Mouse (Mus musculus): Measurements from ENCODE around the gene Dip2a.

The Dip2a gene

DNA sequence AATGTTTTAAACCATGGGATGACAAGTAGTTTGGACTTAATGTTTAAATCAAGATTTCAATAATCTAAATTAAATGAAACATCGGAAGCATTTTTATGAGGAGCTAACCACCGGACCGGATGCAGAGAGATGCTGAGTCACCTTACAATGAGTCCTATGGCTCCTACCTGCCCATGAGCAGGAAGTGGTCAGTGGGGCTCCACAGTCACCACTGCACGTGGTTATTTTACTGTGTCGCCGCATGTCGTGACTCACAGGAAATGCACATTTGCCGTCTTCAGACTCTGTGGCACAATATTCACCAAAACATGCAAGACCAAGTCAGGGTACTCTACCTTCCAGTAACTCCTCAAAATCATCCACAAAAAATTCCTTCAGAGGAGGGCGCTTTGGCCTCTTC lies 38.4 kb downstream of the Dip2a start:
- DNase-seq (ENCODE audit: low spot score in 2 of 2), result no peak

DNA sequence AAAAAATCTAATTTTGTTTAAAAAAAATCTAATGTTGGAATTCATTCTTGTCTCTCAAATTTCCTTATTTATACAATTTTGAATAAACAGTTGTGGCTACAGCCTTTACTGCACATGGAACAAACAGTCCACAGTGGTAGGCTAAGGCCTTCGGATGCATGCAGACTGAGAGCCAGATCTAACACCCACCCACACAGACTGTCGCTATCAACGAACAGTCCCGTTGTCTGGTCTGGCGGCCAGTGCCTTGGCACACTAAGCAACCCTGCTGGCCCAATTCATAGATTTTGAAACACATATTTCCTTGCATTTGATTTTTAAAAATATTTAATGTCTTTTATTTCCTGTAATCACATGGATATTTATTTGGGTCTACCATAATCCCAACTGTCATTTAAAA lies 45.0 kb downstream of the Dip2a start:
- DNase-seq (ENCODE audit: low spot score in 2 of 2), result no peak

DNA sequence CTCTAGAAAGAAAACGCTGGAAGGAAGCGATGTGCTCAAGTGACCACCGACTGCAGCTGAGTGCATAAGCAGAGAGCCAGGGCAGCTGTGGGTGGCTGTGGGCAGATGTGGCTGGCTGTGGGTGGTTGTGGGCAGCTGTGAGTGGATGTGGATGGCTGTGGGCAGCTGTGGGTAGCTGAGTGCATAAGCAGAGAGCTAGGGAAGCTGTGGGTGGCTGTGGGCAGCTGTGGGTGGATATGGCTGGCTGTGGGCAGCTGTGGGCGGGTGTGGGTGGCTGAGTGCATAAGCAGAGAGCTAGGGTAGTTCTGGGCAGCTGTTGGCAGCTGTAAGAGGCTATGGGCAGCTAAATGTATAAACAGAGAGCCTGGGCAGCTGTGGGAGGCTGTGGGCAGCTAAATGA lies 51.9 kb downstream of the Dip2a start:
- DNase-seq (ENCODE audit: low spot score in 2 of 2), result no peak

DNA sequence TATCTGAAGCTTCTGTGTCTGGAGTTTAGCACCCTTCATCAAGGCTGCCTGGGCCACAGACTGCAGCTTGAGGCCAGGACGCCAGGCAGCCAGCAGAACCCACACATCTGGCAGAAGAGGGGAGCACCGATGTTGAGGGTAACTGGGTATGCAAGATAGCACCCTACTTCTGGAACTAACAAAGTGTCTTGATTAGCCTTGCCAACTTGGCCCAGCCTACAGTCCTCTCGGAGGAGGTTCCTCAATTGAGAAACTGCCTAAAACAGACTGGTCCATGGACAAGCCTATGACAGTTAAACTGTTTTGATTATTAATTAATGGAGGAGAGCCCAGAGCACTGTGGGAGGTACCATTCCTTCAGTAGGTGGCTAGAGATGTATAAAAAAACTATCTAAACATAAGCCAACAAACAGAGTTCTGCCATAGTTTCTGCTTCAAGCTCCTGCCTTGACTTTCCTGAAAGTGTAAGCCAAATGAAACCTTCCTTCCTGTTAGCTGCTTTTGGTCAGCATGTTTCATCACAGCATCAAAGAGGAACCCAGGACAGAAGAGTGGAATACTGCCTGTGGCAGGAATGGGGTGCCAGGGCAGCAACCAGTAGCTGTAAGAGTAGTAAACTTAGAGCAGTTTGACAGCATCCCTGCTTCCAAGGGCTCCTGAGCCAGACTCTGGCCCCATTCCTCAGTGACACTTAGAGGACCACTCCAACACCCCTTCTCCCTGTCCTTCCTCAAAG lies 55.0 kb downstream of the Dip2a start:
- DNase-seq (ENCODE audit: low spot score in 2 of 2), result no peak

DNA sequence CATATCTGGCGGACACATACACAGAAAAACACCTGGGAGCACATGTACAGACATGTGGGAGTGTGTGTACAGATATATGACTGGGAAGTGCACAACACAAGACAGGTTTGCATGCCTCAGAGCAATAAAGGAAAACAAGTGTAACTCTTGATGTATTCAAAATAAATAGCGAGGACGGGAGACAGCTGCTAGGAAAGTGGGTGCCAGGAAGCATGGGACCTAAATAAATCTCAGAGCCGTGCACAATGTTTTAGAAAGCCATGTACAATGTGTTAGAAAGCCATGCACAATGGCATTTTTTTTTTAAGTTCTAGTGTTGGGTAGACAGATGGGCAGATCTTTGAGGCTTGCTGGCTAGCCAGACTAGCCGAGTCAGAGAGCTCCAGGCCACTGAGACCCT lies 56.0 kb downstream of the Dip2a start:
- DNase-seq (ENCODE audit: low spot score in 2 of 2), result no peak

DNA sequence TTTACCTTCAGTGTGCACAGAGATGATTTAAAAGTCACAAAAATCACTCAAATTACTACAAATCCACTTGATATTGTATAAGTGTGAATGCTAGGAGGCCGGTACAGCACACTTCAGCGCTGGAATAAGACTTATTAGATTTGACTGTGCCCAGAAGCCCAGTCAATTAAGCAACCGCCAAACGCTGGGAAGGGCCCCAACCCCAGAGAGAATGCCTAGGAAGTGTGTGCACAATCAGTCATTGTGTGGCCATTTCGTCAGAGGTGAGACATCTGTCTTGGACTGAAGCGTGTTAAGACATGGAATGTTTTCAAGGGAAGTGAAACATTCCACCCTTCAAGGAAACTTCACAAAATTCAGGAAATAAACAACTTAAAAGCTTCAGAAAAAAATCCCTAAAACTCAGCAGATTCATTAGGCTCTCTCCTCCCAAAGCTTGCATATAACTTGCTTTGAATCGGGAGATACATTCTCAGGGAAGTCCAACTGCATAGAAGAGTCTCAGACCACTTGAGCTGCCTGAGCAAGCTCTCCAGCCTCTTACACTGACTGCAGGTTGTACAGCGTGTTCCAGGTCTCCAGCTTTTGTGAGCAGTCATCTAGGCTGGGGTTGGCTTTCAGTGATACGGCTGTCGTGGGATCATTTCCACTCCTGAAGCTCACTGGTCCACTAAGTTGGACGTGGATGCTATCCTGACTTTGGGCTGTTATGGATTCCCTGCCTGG lies 56.7 kb downstream of the Dip2a start:
- DNase-seq (ENCODE audit: low spot score in 2 of 2), result no peak

DNA sequence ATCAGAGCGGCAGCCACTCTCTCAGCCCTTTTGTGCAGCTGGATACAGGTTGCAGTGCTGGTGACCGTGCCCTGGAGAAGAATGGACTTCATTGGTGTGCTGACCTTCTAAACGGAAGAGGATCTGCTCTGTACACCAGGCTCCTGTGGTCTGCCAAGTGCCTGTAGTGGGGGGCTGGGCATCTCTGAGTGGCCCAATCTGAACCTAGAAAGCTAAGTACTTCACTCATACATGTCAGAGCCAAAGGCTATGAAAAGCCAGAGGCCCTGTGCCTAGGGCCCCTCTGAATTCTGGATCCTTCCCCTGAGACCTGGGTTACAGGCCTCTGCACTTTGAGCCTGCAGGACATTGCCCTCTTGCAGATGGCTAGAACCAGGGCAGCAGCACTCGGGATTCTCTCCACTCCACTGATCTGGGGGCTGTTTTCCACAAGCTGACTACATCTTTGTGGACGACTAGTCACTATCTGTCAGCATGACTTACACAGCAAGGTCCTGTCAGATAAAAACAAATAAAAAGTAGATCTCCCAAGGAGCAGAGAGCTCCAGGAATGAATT lies 66.5 kb downstream of the Dip2a start:
- DNase-seq (ENCODE audit: low spot score in 2 of 2), result no peak

DNA sequence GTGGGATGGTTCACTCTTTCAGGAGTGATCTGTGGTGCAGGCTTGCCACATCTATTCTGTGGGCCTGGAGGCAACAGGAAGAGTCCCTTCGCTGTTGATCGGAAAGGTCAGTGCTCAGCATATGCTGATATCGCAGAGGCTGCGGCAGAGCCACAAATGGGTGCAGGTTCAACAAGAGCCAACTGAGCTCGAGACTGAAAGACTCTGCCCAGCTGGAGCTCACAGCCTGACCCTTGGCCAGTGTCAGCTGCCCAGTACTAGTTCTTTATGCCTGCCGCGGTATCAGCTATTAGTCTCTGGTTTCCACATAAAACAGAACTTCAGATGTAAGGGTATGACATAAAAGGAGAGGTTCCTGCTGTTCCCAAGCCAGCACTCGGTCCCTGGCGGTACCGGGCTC lies 69.8 kb downstream of the Dip2a start:
- no peak for DNase-seq (ENCODE audit: low spot score in 2 of 2)

DNA sequence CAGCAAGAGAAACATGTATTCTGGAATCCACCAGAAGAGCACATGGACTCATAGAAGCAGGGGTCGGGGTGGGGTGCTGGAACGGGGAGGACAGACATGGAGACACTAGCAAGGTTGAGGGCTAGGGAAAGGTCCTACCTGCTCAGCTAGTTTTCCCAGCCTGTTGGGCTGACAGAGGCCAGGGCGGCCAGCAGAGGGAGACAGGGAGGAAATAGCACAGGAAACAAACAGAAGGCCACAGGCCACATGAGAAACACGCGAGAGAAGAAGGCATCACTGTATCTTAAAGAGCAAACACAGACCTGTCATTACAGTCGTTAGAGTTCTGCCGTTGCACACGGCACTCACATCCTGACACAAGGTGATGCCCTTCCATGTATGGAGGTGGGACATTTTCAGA lies 73.9 kb downstream of the Dip2a start:
- peak; percentile 14 to 18 for DNase-seq (ENCODE audit: low spot score in 2 of 2)

DNA sequence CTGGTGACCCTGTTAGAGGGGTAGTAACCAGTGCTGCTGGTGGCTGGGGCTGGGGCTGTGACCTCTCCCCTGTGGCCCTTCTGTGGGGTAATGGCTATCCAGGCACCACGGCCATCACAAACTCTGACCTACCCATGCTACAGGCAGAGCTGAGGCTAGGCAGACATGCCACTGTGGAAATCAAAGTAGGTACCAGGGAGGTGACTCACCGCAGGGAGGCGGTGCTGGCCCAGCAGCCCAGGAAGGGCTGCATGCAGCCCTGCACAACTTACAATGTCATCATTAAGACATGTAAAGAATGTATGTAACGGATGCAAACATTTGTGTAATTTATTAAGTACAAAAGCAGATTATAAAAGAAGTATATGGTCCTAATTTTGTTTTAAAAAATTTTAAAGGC lies 82.7 kb downstream of the Dip2a start:
- DNase-seq (ENCODE audit: low spot score in 2 of 2), result no peak

DNA sequence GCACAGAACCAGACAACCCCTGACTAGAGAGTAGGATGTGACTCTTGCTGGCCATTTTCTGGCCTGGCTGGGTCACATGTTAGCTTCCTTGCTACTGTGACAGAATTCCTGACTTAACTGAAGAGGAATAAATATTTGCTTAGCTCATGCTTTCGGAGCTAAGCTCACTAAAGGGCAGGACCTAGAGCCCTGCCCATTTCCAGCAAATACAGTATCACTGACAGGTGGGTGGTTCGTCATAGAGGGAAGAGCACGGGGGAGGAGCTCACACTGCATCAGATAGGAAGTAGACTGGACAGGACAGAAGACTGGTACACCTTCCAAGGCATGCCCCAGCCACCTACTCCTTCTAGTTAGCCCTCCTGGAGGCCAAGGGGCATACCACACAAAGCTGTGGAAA lies 83.6 kb downstream of the Dip2a start:
- no peak for DNase-seq (ENCODE audit: low spot score in 2 of 2)

DNA sequence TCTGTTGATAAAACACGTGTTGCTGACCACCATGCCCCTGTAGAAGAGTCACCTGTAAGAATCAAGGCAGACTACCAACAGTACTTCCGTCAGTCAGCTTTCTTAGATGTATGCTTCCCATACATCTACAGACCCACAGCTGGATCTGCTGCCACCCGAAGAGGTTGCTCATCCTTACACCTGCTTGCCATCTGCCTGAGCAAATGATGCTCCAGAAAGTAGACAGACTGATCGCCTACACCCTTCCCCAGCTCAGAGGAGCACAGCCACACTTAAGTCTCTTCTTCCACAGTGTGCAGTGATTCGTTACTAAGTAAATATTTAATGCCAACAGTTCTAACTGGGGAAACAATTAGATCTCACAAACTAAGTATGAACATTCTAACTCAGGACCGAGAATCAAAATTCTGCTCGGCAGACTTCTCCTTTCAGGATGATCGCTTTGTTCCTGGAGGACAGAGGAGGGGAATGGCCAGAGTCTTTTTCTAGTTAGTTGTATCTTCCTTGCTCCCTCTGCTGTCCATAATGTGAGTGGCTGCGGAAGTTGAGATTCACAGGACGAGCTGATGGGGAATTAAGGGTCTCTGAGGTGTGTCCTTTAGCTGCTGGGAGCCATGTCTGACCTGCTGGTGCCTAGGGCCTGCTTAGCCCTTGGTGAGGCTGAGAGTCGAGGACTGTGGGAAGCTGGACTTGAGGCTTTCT lies 84.6 kb downstream of the Dip2a start:
- DNase-seq (ENCODE audit: low spot score in 2 of 2), result no peak

DNA sequence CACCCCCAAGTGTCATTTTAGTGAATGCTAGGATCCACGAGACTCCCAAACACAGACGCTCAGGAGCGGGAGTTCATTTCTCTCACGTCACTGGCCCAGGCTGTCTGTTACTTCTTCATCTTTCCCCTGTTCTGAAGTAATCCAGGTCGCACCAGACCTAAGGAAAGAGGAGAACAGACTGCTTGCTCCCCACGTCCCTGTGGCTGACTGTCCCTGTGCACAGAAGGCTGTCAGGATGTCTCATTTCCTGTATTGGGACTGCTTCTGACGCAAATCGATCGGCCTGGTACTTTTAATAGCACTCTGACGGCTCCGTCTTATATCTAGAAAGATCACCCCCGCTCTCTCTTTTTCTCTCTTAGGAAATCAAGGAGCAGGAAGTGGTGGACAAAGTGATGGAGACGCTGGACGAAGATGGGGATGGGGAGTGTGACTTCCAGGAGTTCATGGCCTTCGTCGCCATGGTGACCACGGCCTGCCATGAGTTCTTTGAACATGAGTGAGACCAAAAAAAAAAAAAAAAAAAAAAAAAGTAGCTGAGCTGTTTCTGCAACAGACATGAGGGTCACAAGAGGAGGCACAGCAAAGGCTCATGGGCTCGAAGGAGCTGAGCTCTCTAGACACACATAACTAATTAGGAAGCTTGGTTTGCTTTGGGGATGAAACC lies 85.4 kb downstream of the Dip2a start:
- DNase-seq (ENCODE audit: low spot score in 2 of 2), result no peak

DNA sequence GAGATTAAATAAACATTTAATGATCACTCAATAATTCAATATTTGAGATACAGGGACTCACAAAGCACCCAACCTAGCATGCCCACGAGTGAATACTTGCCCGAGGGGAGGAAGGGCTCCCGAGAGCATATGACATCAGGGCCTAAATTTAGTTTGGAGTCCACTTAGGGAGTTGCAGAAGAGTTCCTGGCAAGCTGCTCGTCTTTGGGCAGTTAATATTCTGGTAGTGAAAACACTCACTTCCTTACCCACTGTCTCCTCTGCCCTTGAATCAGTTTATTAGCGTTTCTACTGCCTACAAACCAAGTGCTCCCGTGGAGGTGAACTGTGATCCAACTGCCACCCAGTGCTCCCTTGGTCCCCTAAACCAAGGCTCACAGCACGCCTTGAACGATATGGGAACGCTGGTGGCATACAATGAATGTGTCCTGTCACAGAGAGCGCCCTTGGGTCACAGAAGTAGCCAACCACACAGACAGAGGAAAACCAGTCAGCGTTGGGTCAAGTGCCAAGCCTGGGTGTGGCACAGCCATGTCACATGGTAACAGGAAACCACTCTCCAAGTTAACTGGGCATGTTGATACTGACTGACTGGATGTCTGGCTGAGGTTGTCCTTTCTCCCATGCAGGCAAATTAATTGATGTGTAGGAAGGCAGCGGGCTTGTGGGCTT lies 87.2 kb downstream of the Dip2a start:
- peak in 1 of 2 experiments; percentile 8 for DNase-seq (ENCODE audit: low spot score in 2 of 2)

DNA sequence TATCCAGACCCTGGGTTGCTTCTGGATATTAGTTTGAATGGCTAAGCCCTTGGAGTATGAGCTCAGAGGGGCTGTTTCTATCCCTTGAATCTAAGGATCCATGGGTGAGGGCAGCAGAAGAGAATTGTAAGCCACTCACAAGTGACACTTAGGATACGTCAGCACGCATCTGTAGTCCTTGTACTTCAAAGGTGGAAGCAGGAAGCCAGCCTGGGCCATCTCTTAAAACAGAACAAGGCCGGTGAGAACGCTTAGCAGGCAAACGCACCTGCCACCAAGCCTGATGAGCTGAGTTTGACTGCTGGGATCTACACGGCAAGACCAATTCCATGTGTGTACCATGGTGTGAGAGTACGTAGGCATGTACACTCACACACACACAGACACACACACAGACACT lies 87.9 kb downstream of the Dip2a start:
- DNase-seq (ENCODE audit: low spot score in 2 of 2), result no peak

DNA sequence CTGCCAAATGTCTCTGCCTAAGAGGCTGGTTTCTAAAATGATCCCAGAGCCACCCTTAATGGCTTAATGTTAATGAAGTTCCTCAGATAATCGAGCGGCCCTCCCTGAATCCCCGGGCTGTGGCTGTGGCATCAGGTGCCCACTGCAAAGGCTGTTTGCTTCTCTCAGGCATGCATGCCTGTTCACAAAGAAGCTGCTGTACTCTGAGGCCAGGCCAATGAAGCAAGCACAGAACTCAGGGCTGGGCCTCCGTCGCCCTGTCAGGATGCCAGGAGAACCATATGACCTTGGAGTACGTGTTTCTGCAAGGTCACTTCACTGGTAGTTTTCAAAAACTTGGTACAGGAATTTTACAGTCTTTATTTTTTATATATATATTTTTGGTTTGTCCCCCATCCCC lies 89.5 kb downstream of the Dip2a start:
- DNase-seq (ENCODE audit: low spot score in 2 of 2), result no peak

DNA sequence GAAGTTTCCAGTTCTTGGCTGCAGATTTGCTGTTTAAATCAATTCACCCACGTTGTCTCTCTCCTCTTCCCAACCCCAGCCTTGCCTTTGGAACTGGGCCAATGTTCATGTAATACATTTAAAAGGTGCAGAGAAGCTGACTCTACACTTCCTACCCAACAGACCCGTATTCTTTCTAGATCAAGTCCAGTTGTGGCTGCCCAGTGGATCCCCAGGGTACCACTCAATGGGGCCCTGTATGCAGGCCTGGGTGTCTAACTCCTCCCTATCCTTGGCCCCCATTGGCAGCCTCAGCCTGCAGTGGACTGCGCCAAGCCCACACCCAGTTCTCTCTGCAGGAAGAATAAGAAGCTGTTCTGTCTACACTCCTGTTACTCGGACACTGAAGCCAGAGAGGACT lies 91.6 kb downstream of the Dip2a start, which contains the start of gene S100b:
Gene S100b, plus strand, starts transcription at position 318 of the 400 bp plus-strand sequence.
- DNase-seq (ENCODE audit: low spot score in 2 of 2), result no peak

DNA sequence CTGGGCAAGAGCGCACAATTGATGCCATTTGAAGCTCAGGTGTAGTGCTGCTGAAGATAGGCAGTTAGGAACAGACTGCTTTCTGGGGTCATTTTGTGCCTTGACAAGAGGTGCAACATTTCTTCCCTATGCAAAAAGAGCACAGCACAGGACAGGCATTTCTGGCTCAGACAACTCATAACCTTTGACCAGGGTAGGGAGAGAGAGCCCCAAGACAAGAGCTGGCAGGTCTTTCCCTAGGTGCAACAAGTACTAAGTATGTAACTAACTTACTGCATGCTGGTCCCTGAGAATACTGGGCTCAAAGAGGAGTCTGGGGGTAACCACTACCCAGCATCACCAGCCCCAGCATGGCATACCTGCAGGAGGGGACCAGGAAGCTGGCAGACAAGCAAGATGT lies 92.0 kb downstream of the Dip2a start:
- no peak for DNase-seq (ENCODE audit: low spot score in 2 of 2)

DNA sequence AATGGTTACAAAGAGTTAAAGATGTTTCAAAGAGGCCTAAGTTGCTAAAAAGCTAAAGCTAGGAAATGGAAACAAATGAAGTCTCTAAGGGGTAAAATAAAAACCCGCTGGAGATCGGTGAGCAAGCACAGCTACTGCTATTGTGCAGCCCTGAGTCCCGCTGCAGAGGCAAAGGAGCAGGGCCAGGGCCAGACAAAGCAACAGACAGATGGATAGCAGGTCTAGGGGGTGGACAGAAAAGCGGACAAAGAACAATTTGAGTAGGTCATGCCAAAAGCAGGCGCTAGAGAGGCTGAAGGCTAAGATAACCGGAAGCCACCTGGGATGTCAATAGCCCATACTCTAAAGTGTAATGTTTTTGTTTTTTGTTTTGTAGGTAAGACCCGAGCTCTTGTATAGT lies 94.2 kb downstream of the Dip2a start:
- DNase-seq (ENCODE audit: low spot score in 2 of 2), result no peak

DNA sequence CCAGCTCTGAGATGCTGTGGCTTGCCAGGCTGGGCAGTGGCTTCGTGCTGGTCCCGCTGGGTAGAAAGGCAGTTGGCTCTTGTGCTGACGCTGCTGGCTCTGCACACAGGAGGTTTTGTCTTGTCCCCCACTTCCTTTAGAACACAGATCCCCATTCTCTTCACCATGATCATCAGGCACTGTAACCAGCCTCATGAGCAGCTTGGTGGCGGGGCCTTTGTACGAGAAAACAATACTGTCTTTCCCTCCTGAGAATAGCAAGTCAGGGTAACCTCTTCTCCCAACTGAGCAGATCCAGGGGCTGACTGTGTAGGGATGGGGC lies 96.5 kb downstream of the Dip2a start:
- no peak for DNase-seq (ENCODE audit: low spot score in 2 of 2)

DNA sequence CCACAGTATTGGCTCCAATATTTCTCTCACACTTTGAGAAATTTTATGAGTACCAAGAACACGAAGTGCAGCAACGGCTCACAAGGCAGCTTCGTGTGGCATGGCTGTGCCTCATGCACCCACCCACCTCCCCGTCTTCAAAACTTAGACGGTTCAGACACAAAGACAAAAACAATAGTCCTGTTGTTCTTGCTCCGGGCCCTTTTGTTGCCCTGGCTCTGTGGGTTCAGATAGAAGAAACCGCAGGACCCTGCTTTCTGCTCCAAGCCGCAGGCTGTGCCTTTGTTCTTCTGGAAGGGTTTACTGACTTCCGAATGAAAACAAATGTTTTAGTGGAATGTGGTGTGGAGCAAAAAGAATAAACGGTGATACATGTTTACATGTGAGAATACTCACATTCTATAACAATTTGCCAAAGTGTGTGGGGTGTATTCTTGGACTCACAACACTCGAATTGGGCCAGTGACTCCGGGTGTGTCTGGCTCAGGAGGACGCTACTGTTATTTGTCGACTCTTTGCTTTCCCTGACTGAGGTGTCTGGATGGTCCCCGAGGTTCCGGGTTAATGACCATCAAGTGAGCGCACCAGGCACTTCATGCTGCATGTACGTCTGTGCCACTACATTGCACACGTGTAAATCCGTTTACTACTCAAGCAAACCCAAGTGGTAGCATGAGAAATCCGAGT lies 97.0 kb downstream of the Dip2a start:
- no peak for DNase-seq (ENCODE audit: low spot score in 2 of 2)

Measured in spleen, postnatal 36 days (tissue).